Mouse (Mus musculus) lung, postnatal 14 days (tissue): ENCODE results near the gene Plce1.
A peak's percentile ranks its signal among the peaks of the same experiment; 100 is the strongest.

ENCODE experiments used
- DNase-seq: peaks from one replicate; pipeline ENCODE4 v3.0.0; 2021

Gene Plce1

GRCm38 (mm10) chr19:38744546-38744945 is 263.6 kb downstream of the Plce1 start:
- no peak for DNase-seq

GRCm38 (mm10) chr19:38745810-38746491 is 265.0 kb downstream of the Plce1 start:
- DNase-seq = no peak

DNA sequence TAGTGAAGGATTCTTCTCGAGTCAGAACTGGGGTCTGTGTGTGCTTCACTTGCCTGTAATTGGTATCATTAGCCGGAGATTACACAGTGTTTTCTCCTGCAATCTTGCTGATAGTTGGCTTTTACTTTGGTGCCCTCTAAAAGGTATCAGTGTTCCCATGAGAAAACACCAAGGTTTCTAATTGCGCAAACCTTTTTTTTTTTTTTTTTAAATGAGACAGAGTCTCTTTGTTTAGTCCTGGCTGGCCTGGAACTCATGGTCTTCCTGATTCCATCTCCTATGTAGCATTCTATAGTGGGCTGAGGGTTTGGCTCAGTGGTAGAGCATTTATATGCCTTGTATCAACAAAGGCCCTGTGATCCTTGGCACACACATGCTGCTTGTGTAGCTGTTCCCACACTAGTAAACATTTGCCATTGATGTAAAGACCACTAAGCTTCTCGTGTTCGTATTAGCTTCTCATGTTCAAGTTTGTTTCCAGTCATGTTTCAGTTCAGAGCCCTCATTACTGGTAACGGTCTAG is 265.6 kb downstream of the Plce1 start:
- no peak for DNase-seq

DNA sequence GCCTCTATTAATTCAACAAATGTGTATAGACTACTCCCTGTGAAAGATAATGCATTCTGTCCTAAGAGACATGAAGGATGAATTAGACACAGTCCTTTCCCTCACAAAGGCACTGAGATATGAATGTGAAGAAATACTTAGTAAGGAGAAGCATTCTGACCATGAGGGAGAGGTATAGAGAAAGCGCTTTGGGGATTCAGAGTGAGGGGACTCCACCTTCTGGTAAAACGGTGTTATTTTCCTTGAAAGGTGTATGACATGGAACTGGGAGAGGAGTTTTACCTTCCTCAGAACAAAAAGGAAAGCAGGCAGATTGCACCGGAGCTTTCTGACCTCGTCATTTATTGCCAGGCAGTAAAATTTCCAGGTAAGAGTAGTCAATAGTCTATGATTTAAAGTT is 269.3 kb downstream of the Plce1 start:
- DNase-seq = no peak

DNA sequence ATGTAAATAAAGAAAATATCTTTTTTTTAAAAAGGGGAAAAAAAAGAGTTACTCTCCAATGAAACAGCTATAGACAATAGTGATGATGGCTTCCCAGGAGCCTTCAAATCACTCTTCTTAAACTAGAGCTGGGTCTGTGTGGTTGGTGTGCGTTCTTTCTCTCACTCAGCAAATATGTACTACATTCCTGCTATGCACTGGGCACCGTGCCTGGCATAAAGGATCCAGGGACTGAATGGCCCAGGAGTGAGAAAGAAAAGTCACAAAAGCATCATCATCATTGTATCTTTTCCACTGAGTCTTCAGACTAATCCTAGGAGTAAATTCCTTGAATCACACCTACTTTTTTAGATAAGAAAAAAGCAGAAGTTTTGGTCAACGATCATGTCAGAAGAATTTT is 276.3 kb downstream of the Plce1 start:
- no peak for DNase-seq

GRCm38 (mm10) chr19:38758056-38758455 is 277.1 kb downstream of the Plce1 start:
- DNase-seq = no peak

DNA sequence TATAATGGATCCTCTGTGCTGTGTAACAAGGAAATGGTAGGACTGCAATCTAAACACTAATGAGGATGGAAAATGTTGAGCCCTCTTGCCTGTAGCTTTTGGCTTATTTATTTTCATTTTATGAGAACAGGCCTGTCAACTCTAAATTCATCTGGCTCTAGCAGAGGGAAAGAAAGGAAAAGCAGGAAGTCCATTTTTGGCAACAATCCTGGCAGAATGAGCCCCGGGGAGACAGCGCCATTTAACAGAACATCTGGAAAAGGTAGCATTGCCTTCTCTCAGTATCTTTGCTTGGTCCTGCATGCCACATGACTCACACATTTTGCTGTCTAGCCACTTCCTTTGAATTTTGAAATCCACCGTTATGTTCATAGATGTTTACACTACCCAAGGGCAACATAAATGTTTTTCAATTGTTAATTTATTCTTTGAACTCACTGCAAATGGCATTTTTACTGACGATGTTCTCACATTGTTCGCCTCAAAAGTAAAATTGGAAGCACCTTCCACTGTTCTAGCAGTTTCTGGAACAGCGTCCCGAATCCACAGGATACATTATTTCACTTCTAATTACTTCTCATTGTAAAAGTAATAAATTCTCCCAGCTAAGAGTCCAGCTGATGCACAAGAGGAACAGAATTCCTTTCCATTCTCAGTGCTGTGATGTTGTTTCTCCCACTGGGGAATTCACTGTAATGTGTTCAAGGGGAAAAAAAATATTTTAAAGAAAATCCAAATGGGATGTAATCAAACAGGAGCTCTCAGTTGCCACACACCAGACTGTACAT is 278.0 kb downstream of the Plce1 start:
- DNase-seq = no peak

GRCm38 (mm10) chr19:38760441-38760840 is 279.5 kb downstream of the Plce1 start:
- DNase-seq = no peak

DNA sequence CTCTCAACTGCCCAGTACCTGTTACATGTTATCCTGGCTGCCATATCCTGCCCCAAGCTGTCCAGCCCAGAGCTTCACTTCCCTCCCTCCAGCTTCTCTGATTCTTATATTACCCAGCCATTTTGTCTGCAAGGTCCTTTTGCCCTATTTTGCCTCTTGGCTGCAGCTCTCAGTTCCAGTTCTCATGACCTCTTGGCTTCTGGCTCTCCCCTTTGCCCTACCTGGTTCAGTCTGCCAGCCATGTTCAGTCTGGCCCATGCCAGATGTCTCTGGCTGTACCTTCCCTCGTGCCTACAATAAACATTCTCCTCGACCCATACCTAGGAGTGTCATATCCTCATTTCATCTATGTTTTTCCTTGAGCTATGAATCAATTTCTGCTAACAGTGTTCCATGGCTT is 285.4 kb downstream of the Plce1 start:
- DNase-seq = no peak

DNA sequence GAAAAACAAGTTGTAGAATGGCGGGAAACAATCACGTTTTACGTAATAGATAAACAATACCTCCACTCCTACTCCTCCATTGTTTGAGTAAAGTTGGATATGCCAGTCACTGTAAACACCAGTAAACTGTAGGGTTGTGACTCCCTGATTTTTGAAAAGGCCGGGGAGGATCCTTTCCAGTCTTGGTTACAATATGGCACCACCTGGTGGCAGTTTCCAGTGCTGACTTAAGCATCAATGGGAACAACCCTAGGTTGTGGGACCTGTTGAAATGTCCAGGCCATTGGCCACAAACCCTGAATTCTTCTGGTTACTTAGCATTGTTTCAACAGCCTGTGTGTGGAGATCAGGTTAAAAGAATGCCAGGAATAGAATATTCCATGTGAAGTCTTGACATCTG is 294.6 kb downstream of the Plce1 start:
- peak; percentile 67 for DNase-seq

GRCm38 (mm10) chr19:38778805-38779204 is 297.9 kb downstream of the Plce1 start:
- DNase-seq = no peak

DNA sequence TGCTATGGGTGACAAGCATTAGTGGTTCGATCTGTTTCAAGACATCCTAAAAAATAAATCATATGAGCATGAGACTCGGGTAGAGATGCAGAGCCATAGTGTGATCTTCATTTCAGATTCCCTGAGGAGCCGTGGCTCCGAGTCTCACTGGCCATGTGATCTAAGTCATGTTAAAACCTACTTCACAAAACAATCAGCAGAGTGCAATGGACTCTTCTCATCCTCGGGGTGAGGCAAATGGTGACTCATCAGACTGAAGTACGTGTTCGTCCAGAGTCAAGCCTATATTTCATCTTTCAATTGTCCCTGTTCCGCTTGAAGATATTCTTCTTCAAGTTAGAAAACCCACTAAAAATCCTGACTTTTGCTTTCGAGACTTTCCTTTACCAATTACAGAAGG is 302.6 kb downstream of the Plce1 start:
- no peak for DNase-seq

DNA sequence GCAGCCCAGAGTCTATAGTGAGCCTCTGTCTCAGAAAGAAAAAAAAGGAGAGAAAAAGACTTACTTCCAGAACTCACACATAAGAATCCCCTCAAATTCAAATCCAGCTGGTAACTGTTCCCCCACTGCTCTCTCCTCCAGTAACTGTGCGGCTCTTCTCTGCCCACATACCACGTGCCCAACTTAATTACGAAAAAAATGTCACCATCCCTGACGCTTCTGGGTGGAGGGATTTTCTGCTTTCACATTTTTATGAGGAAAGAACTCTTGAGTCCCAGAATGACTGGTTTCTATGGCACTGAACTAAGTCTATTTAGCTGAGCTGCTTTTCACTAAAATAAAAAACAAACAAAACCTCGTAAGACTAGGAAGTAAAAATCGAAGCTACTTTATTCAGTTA is 306.8 kb downstream of the Plce1 start:
- DNase-seq = no peak

DNA sequence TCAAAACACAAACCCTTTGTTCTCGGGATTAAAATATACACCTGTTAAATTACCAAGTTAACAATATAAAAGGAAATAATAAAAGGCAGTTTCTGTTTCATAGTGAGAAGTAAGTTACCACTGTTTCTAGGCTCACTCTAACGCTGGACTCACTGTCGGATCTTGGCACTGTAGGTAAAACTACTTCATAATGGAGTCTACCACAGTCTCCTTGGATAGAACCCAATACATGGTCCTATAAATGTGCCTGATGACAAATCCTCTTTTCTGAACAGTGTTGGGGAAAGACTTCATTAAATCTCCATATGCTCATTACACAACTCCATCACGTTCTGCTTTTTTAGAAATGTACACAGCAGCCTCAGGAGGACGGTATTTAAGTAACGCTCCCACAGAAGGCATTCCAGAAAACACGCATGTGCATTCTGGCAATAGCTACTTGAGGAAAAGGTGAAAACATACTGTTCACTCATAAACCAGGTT is 312.7 kb downstream of the Plce1 start:
- DNase-seq = no peak

DNA sequence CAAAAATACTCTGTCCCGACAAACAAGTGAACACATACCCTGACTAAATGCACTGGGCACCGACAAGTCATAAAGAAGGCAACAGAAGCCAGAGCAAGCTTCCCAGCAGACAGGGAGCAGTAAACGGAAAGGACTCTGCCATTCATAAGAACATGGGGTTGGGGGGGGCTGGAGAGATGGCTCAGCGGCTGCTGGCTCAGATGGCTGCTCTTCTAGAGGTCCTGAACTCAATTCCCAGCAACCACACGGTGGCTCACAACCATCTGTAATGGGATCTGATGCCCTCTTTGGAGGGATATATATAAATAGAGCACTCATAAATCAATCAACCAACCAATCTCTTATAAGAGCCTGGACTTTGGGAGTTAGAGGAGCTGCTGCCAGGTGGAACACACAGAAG is 315.6 kb downstream of the Plce1 start:
- no peak for DNase-seq

DNA sequence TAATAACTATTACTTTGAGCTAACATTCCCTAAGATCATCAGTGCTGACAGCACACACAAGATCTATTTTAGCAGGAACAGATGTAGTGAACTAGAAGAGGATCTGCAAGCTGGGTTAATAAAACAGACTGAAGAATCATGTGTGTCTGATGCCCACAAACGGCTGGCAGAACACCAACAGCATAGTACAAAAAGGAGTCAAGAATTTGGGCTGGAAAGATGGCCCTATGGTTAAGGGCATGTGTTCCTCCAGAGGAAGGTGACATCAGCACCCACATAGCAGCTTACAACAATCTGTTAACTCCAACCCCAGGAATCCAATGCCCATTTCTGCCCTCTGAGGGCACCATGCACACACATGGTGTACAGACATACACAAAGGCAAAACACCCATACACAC is 317.4 kb downstream of the Plce1 start:
- DNase-seq = no peak

- no peak for DNase-seq
Observed at GRCm38 (mm10) chr19:38798801-38799200, 317.9 kb downstream of the Plce1 start.

DNA sequence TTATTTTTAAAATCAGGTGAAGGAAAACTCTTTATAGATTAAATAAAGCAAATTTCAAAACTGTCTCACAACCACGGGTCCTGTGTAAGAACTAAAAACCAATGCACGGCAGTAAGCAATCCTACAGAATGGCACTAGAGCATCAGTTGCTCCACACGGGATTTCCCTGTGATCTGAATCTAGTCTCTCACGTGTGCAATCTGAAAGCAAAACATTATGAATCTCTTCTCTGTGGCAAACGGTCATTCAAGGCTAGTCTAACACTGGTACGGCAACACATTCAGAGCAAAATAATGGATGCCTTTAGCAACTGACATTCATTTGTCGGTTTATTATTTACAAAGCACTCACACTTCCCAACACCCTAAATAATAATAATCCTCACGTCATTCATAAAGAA is 337.3 kb downstream of the Plce1 start:
- DNase-seq = no peak

DNA sequence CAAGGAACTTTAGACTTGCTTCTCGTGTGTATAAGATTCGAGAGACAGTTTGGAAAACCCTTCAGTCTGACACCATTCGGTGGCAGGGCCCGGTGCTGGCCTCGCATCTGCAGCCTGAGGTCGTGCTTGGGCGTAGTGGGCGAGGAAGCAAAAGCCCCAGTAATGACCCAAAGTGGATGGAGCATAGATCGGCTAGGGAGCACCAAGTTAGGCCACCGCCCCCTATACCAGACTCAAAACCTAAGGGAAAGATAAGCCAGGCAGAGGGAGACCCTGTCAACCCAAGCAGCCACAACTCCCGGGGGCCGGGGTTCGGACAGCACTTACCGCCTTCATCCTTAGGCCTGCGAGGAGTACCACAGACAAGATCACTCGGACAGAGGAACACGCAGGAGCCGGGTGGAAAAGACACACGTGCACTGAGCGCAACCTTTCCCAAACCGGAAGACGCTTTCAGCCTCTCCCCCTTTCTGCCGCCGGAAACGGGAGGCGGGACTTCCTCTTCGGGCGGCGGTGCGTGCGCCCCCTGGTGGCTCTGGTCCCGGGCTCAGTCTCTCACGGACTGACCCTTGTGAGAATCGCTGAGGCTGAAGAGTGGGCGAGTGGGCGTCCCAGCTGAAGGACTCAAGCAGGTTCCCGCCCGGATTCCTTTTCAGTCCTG is 338.0 kb downstream of the Plce1 start, which contains the start of gene Noc3l:
Noc3l (minus strand) TSS at position 472 of the 661 bp plus-strand sequence.
- peak; percentile 96 for DNase-seq

DNA sequence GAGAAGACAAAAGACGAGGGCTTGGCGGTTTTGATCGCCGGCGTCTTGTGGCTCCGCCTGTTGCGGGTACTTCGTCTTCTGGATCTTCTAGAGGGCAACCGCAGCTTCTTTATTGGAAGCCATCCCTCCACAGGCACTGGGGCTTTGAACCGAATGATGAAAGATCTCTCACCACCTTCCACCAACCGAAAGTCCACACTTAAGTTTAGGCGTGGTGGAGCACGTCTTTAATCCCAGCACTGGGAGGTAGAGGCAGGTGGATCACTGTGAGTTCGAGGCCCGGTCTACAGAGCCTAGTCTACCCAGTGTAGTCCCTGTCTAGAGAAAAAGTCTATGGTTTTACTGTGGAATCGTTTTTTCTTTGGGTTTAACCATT is 338.5 kb downstream of the Plce1 start:
- no peak for DNase-seq

DNA sequence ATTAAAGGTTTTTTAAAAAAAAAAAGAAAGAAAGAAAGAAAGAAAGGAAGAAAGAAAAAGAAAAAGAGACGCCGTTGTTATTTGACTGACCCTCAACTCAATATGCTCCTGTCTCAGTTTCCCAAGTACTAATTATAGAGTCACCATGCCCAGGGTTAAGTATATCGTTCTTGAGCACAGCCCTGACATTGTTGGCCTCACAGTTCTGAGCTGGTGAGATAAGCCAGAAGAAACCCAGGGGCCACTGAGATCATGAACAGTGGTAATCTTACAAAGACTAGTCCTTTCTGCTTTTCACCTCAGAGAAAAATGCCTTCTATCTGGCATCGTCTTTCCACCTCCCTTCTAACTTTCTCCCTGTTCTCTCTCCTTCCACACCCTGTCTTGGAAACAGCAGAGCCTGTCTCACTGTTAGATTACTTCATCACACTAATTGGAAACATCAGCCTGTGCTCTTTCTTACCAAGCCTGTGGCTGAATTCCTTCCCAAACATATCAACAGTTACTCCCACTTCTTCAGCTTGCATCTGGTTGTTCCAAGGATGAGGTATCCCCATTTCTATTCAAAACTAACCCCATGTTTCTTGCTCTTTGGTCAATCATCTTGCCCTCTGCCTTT is 339.4 kb downstream of the Plce1 start:
- no peak for DNase-seq

GRCm38 (mm10) chr19:38833224-38833623 is 352.3 kb downstream of the Plce1 start:
- DNase-seq = no peak
